ENCODE assay signal across 13 mouse cellular contexts in the genomic region with DNA sequence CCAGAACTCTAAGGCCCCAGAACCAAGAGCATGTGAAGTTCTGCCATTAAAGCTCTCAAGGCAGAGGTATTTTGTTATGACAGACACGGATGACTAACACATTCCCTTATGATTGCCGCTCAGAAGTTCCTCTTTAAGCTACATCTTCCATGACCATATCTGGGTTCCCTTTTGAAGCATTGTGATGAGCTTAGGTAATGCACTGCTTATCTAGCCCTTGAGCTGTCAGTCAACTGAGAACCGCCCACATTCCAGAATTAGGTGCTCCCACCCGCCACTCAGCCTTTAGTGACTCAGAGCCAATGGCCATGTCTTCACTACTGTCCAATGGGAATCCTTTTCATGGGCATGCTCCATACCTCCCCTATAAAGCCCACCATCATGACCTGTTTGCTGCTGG. TPM values are rescaled to one million over a fixed set of nuclear protein-coding genes. Genes with fewer than 3 reads are reported as not detected.
DNase-seq lines count a peak whose midpoint lies in the region; ATAC-seq lines count a peak whose summit lies in the region.
"Had no signal": no experiment of that assay in that cellular context is flagged by ENCODE, and none has a peak within 500 bp of the region (broad histone marks: within the 10 kb centered on the region; RNA-seq: fewer than 3 reads in every experiment).

No protein-coding gene starts in this region.

- H3K4me1 ChIP-seq in heart, embryonic 13.5 days: peaks cover 16% of the 10 kb centered on the region
- H3K4me1 ChIP-seq: liver, embryonic 13.5 days had no signal

- no peak overlapping the region for H3K9ac ChIP-seq in heart, embryonic 13.5 days
- H3K9ac ChIP-seq: forebrain, postnatal 0 days; liver, embryonic 13.5 days had no signal

- 41% methylated on average over 4 of the region's 4 CpGs for WGBS in heart, embryonic 13.5 days

- H3K27me3 ChIP-seq in heart, embryonic 13.5 days (replicated peaks): no peaks in the 10 kb centered on the region
- H3K27me3 ChIP-seq: liver, embryonic 13.5 days had no signal

- no peak for DNase-seq in heart, postnatal 25 days (ENCODE audit: low spot score)
- DNase-seq in 3T3-L1 (ENCODE audit: low read depth, low spot score) (peak; percentile 67), ES-CJ7 (ENCODE audit: low read depth, low spot score) (peak; percentile 79)
- no peak for DNase-seq in left cerebral cortex, postnatal 25 days (ENCODE audit: low spot score in 2 of 2)
- no peak for DNase-seq in urinary bladder, postnatal 14 days (ENCODE audit: low spot score)
- DNase-seq: cerebellum, postnatal 14 days; forebrain, postnatal 0 days; liver, embryonic 13.5 days; retina, postnatal 1 day had no signal

- peaks cover 2% of the 10 kb centered on the region; the same call in 1 of the 2 replicates for H3K9me3 ChIP-seq in heart, embryonic 13.5 days
- H3K9me3 ChIP-seq: liver, embryonic 13.5 days had no signal

- no peak overlapping the region for H3K4me3 ChIP-seq in heart, embryonic 13.5 days
- H3K4me3 ChIP-seq: liver, embryonic 13.5 days had no signal

- intact Hi-C loops in heart, postnatal 25 days (cut with DNase I): no loop called here
- intact Hi-C loops in left cerebral cortex, postnatal 25 days (cut with DNase I): no loop called here

- no peaks in the 10 kb centered on the region for H3K36me3 ChIP-seq in heart, embryonic 13.5 days
- H3K36me3 ChIP-seq: liver, embryonic 13.5 days had no signal

- no peak overlapping the region for H3K4me2 ChIP-seq in heart, embryonic 13.5 days
- H3K4me2 ChIP-seq: liver, embryonic 13.5 days; midbrain, embryonic 11.5 days had no signal

- H3K27ac ChIP-seq in heart, embryonic 13.5 days (replicated peaks): peak overlapping the region; percentile 36
- H3K27ac ChIP-seq: liver, embryonic 13.5 days had no signal

- peak; percentile 53; the same call in 1 of the 2 replicates for ATAC-seq in heart, embryonic 13.5 days (ENCODE audit: extremely low read depth, insufficient number of reproducible peaks, low FRiP score, low TSS enrichment)
- peak; percentile 90 for ATAC-seq in granulocyte monocyte progenitor cell, adult 5-6 weeks (replicated peaks; ENCODE audit: poor library complexity, severe bottlenecking)
- ATAC-seq: forebrain, postnatal 0 days; intestine, postnatal 0 days had no signal

RNA-seq across cellular contexts. Expression of a gene that starts 13.7 kb away (rescaled TPM):
- 31.6 and 33.7 TPM in 2 replicates for polyA plus RNA-seq in heart, embryonic 13.5 days (2015; fragmentation: Nextera tagmentation; extraction: Ambion mirVana)
- total RNA-seq in heart, postnatal 25 days (2021): 10 to 100 TPM; 79.8 to 92.6 TPM
- total RNA-seq in granulocyte monocyte progenitor cell, adult 5-6 weeks (2014; fragmentation: Nextera tagmentation): 94.1 and 126 TPM in 2 replicates
- total RNA-seq in granulocyte monocyte progenitor cell, adult 5-6 weeks (2017): 32.3 and 43.4 TPM in 2 replicates
- total RNA-seq in left cerebral cortex, postnatal 25 days (2021): 100 to 1,000 TPM; 108 to 125 TPM

Comparison
In these comparisons a context has a peak if more than half of its experiments do, and no peak if none do; other contexts are left out.
1. DNase-seq: peak in 3T3-L1 (single experiment) and ES-CJ7 (single experiment); none in heart, postnatal 25 days (single experiment), left cerebral cortex, postnatal 25 days (0 of 2) and urinary bladder, postnatal 14 days (single experiment).